Mouse (Mus musculus): Measurements from ENCODE around the gene Mrpl22. TPM values are rescaled to one million over a fixed set of nuclear protein-coding genes. Genes with fewer than 3 reads are reported as not detected.
"Not testable (repeated sequence)": the region's sequence is repeated elsewhere in the genome, so short reads cannot be mapped to it uniquely, and the experiment has no call there.

Mrpl22 gene
- polyA plus RNA-seq, 1 experiment from 2014 or later: 103 TPM

- no peak overlapping the region for H3K4me2 ChIP-seq
- H3K36me3 ChIP-seq: peaks cover 52% of the 10 kb centered on the region
- 91% methylated on average over 7 of the region's 7 CpGs for WGBS
- no peak overlapping the region for H3K9ac ChIP-seq
- no peak overlapping the region for H3K4me3 ChIP-seq
- H3K4me1 ChIP-seq: peaks cover 4% of the 10 kb centered on the region; the same call in 1 of the 2 replicates
- ATAC-seq (ENCODE audit: extremely low read depth, insufficient number of reproducible peaks, low FRiP score, low TSS enrichment): no peak
- H3K27me3 ChIP-seq (replicated peaks): no peaks in the 10 kb centered on the region
- no peak overlapping the region for H3K27ac ChIP-seq (replicated peaks)
- no peaks in the 10 kb centered on the region for H3K9me3 ChIP-seq
Observed at GRCm38 (mm10) chr11:58180756-58181155, 9.3 kb downstream of the Mrpl22 start.

- Histone ChIP-seq H3K4me1 (peaks cover 4% of the 10 kb centered on the region; the same call in 1 of the 2 replicates), H3K9me3 (no peaks in the 10 kb centered on the region), H3K9ac (no peak overlapping the region), H3K36me3 (peaks cover 24% of the 10 kb centered on the region), H3K27me3 (replicated peaks) (no peaks in the 10 kb centered on the region), H3K4me3 (no peak overlapping the region), H3K27ac (replicated peaks) (no peak overlapping the region), H3K4me2 (no peak overlapping the region)
- 82% methylated on average over 3 of the region's 3 CpGs for WGBS
- no peak for ATAC-seq (ENCODE audit: extremely low read depth, insufficient number of reproducible peaks, low FRiP score, low TSS enrichment)
Observed at GRCm38 (mm10) chr11:58183579-58183978, 12.1 kb downstream of the Mrpl22 start.

GRCm38 (mm10) chr11:58189675-58190074 lies 18.2 kb downstream of the Mrpl22 start:
- no peak for ATAC-seq (ENCODE audit: extremely low read depth, insufficient number of reproducible peaks, low FRiP score, low TSS enrichment)
- peaks cover 18% of the 10 kb centered on the region for H3K4me1 ChIP-seq
- 88% methylated on average over 6 of the region's 6 CpGs for WGBS
- no peak overlapping the region for H3K9ac ChIP-seq
- H3K27ac ChIP-seq (replicated peaks): no peak overlapping the region
- no peaks in the 10 kb centered on the region; the same call in 1 of the 2 replicates for H3K9me3 ChIP-seq
- H3K27me3 ChIP-seq (replicated peaks): no peaks in the 10 kb centered on the region
- H3K4me3 ChIP-seq: no peak overlapping the region
- H3K4me2 ChIP-seq: no peak overlapping the region
- H3K36me3 ChIP-seq: no peaks in the 10 kb centered on the region

GRCm38 (mm10) chr11:58193326-58193725 lies 21.9 kb downstream of the Mrpl22 start:
- H3K9me3 ChIP-seq: no peaks in the 10 kb centered on the region; the same call in 1 of the 2 replicates
- H3K4me1 ChIP-seq: peaks cover 24% of the 10 kb centered on the region
- no peaks in the 10 kb centered on the region for H3K36me3 ChIP-seq
- 29% methylated on average over 3 of the region's 3 CpGs for WGBS
- 0 out of 2 replicates have a peak overlapping the region, but pooled peaks have one; percentile 3 for H3K4me3 ChIP-seq
- peak overlapping the region; percentile 47 for H3K4me2 ChIP-seq
- peak; percentile 51; the same call in 1 of the 2 replicates for ATAC-seq (ENCODE audit: extremely low read depth, insufficient number of reproducible peaks, low FRiP score, low TSS enrichment)
- H3K27me3 ChIP-seq (replicated peaks): no peaks in the 10 kb centered on the region
- H3K9ac ChIP-seq: no peak overlapping the region
- H3K27ac ChIP-seq (replicated peaks): peak overlapping the region; percentile 63

GRCm38 (mm10) chr11:58193860-58194520 lies 22.5 kb downstream of the Mrpl22 start:
- no peak overlapping the region for H3K9ac ChIP-seq
- no peak for ATAC-seq (ENCODE audit: extremely low read depth, insufficient number of reproducible peaks, low FRiP score, low TSS enrichment)
- 0 out of 2 replicates have a peak overlapping the region, but pooled peaks have one; percentile 3 for H3K4me3 ChIP-seq
- H3K4me2 ChIP-seq: peak overlapping the region; percentile 47
- WGBS: 31% methylated on average over 4 of the region's 4 CpGs
- peak overlapping the region; percentile 63 for H3K27ac ChIP-seq (replicated peaks)
- H3K27me3 ChIP-seq (replicated peaks): no peaks in the 10 kb centered on the region
- no peaks in the 10 kb centered on the region for H3K36me3 ChIP-seq
- peaks cover 24% of the 10 kb centered on the region for H3K4me1 ChIP-seq
- H3K9me3 ChIP-seq: no peaks in the 10 kb centered on the region; the same call in 1 of the 2 replicates

GRCm38 (mm10) chr11:58198663-58199062 lies 27.2 kb downstream of the Mrpl22 start:
- H3K4me1 ChIP-seq: peaks cover 21% of the 10 kb centered on the region
- H3K27ac ChIP-seq (replicated peaks): no peak overlapping the region
- H3K27me3 ChIP-seq (replicated peaks): no peaks in the 10 kb centered on the region
- WGBS: 74% methylated on average over 4 of the region's 4 CpGs
- no peaks in the 10 kb centered on the region for H3K9me3 ChIP-seq
- no peak for ATAC-seq (ENCODE audit: extremely low read depth, insufficient number of reproducible peaks, low FRiP score, low TSS enrichment)
- H3K36me3 ChIP-seq: no peaks in the 10 kb centered on the region
- H3K9ac ChIP-seq: peak overlapping the region; percentile 83
- peak overlapping the region; percentile 87 for H3K4me2 ChIP-seq
- peak overlapping the region; percentile 73 for H3K4me3 ChIP-seq

GRCm38 (mm10) chr11:58199229-58200037 lies 28.0 kb downstream of the Mrpl22 start, which contains the start of the genes Igtp and Irgm2:
Gene Igtp, plus strand, starts transcription at chr11:58199556.
Gene Irgm2, plus strand, starts transcription at chr11:58199618.
- not testable (repeated sequence) for H3K27me3 ChIP-seq (replicated peaks); H3K36me3 ChIP-seq; H3K9me3 ChIP-seq
- WGBS: 7% methylated on average over 14 of the region's 15 CpGs
- peak; percentile 70 for ATAC-seq (ENCODE audit: extremely low read depth, insufficient number of reproducible peaks, low FRiP score, low TSS enrichment)
- Histone ChIP-seq H3K4me2 (peak within 1 kb of the TSS; percentile 87), H3K4me3 (peak within 1 kb of the TSS; percentile 73), H3K27ac (replicated peaks) (peak within 1 kb of the TSS; percentile 74), H3K9ac (peak within 1 kb of the TSS; percentile 83), H3K4me1 (peaks cover 14% of the 10 kb centered on the region)

GRCm38 (mm10) chr11:58200226-58200625 lies 28.8 kb downstream of the Mrpl22 start:
- no peak for ATAC-seq (ENCODE audit: extremely low read depth, insufficient number of reproducible peaks, low FRiP score, low TSS enrichment)
- peak overlapping the region; percentile 87 for H3K4me2 ChIP-seq
- 86% methylated on average over 4 of the region's 4 CpGs for WGBS

GRCm38 (mm10) chr11:58201052-58201451 lies 29.6 kb downstream of the Mrpl22 start:
- Histone ChIP-seq H3K9me3 (no peaks in the 10 kb centered on the region), H3K9ac (no peak overlapping the region), H3K27ac (replicated peaks) (no peak overlapping the region), H3K36me3 (no peaks in the 10 kb centered on the region), H3K4me3 (no peak overlapping the region), H3K4me2 (no peak overlapping the region), H3K4me1 (peaks cover 14% of the 10 kb centered on the region), H3K27me3 (replicated peaks) (no peaks in the 10 kb centered on the region)
- WGBS: 89% methylated on average over 12 of the region's 12 CpGs
- ATAC-seq (ENCODE audit: extremely low read depth, insufficient number of reproducible peaks, low FRiP score, low TSS enrichment): no peak

More at GRCm38 (mm10) chr11:58200226-58200625, 28.8 kb downstream of the Mrpl22 start:
- Histone ChIP-seq H3K27ac (replicated peaks) (no peak overlapping the region), H3K9me3 (no peaks in the 10 kb centered on the region), H3K36me3 (no peaks in the 10 kb centered on the region), H3K27me3 (replicated peaks) (no peaks in the 10 kb centered on the region), H3K4me3 (no peak overlapping the region), H3K9ac (no peak overlapping the region), H3K4me1 (peaks cover 14% of the 10 kb centered on the region)

- peaks cover 25% of the 10 kb centered on the region for H3K4me1 ChIP-seq
- WGBS: 82% methylated on average over 1 of the region's 1 CpGs
- no peak overlapping the region for H3K4me3 ChIP-seq
- no peak overlapping the region for H3K4me2 ChIP-seq
- H3K9ac ChIP-seq: no peak overlapping the region
- no peak overlapping the region for H3K27ac ChIP-seq (replicated peaks)
- no peaks in the 10 kb centered on the region for H3K27me3 ChIP-seq (replicated peaks)
- H3K9me3 ChIP-seq: no peaks in the 10 kb centered on the region
- no peak for ATAC-seq (ENCODE audit: extremely low read depth, insufficient number of reproducible peaks, low FRiP score, low TSS enrichment)
- H3K36me3 ChIP-seq: peaks cover 4% of the 10 kb centered on the region; the same call in 1 of the 2 replicates
Observed at GRCm38 (mm10) chr11:58210321-58210886, 38.9 kb downstream of the Mrpl22 start.

GRCm38 (mm10) chr11:58211062-58211681 lies 39.7 kb downstream of the Mrpl22 start:
- no peak for ATAC-seq (ENCODE audit: extremely low read depth, insufficient number of reproducible peaks, low FRiP score, low TSS enrichment)
- no peak overlapping the region for H3K9ac ChIP-seq
- peak overlapping the region; percentile 46 for H3K27ac ChIP-seq (replicated peaks)
- H3K27me3 ChIP-seq (replicated peaks): no peaks in the 10 kb centered on the region
- H3K4me3 ChIP-seq: no peak overlapping the region
- peaks cover 30% of the 10 kb centered on the region for H3K4me1 ChIP-seq
- peak overlapping the region; percentile 38 for H3K4me2 ChIP-seq
- WGBS: 20% methylated on average over 9 of the region's 9 CpGs
- peaks cover 4% of the 10 kb centered on the region; the same call in 1 of the 2 replicates for H3K36me3 ChIP-seq
- H3K9me3 ChIP-seq: no peaks in the 10 kb centered on the region

Measured in heart, embryonic 13.5 days (tissue).